Mouse (Mus musculus): Measurements from ENCODE around the gene Mup19.

DNA sequence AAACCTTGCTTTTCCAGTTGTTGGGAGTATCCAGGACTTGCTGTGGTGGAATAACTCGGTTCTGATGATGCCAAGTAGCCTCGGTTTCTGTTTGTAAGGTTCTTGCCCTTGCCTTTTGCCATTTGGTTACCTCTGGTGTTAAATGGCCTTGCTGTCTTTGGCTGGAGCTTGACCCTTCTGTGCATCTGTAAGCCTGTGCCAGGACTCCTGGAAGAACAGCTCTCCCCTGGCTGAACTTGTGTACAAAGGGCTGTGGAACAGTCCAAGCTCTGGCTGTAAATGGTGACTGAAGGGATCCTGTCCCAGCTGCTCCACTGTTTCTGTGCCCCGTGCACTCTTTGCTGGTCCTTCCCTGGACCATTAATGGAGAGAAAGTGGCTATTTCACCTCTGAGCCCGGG, 47.1 kb upstream of the Mup19 start:
- TF ChIP-seq USF1 (IDR thresholded peaks at IDR 0.05; ENCODE audit: low read depth) (no peak), POLR2A (IDR thresholded peaks at IDR 0.05; ENCODE audit: insufficient read length, low read depth) (no peak), SRF (IDR thresholded peaks at IDR 0.05; ENCODE audit: control insufficient read depth, insufficient read length, low read depth) (no peak)

All from myocyte (in vitro differentiated cells).